Mouse (Mus musculus) left cerebral cortex, postnatal 25 days (tissue): ENCODE results near the gene Nolc1. TPM values are rescaled to one million over a fixed set of nuclear protein-coding genes. Genes with fewer than 3 reads are reported as not detected.

Experiments
- DNase-seq, 2 experiments: peaks; one replicate each; pipeline ENCODE4 v3.0.0; 2022; ENCODE audit warnings: low spot score in 2 of 2, mixed read lengths in 1 of 2
- intact Hi-C: fragments of 180-260 bp; cut with DNase I; formaldehyde crosslinking; loops from one replicate; pipeline ENCODE4 v1.15.1; 2025
- total RNA-seq, 2 experiments: library from RNA; stranded (reverse); gene quantifications; 2 replicates each; pipeline ENCODE4 v1.2.3; 2021

Gene Nolc1
- 10 to 100 TPM; 40.1 to 41.8 TPM for total RNA-seq

DNA sequence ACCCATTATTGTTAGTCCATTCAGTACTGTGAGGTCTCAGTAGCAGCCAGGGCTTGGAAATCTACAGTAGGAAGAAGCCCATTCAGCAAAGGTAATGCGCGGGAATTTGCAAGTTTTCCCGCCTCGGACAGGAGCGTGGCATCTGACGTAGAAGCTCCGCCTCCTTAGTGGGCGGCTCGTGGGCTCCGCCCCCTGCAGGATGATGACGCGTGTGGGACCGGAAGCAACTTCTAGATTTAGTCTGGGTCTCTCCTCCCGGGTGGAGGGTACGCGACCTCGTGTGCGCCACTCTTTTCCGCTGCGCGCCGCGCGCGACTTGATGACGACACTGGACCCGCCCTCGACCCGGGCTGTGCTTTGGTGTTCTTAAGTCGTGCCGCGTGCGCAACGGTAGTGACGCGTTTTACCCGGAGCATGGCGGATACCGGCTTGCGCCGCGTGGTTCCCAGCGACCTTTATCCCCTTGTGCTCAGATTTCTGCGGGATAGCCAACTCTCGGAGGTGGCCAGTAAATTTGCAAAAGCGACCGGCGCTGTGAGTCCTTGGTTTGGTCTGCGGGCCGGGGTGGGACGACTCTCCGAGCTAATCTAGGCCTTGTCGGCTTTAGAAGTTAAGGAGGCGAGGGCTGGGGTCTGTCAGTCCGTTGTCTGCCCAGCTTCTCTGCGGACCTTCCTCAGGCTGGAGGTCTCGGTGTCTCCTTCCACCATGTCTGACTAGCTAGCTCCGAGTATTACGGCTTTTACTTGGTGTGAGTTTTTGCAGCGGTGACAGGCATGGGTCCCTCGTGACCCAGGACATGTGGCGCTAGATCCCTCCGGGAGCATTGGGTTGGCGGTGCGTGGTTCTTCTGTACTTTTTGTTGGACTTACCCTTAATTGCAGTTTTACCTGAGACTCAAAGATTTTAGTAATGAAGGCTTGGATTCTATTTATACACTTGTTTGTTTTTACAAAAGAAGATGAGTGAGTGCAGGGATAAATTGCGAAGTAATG lies at the start of gene Nolc1:
Gene Nolc1 (plus strand): TSS at position 248 of the 992 bp plus-strand sequence.
- peak; percentile 100 for DNase-seq
- intact Hi-C loops, result loop anchor here (1.0 kb wide), 1 partner anchor 19 kb away; no protein-coding TSS in a partner anchor

DNA sequence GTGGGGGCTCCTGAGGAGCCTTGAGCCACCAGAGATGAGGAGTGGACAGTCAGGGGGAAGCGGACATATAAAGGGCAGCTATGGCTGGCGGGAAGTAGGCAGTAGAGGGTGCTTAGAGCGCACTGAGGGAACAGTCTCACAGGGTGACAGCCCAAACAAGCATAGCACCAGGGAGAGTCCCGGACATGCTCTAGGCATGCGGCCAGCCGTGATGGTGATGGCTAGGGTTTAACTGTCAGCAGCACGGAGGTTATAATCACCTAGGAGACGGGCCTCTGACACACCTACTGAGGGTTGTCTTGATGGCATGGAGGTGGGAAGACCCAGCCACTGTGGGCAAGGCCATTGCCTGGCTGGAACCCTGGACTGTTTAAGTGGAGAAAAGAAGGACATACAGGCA lies 49.1 kb upstream of the Nolc1 start:
- intact Hi-C loops, result no loop called here
- DNase-seq, result no peak

DNA sequence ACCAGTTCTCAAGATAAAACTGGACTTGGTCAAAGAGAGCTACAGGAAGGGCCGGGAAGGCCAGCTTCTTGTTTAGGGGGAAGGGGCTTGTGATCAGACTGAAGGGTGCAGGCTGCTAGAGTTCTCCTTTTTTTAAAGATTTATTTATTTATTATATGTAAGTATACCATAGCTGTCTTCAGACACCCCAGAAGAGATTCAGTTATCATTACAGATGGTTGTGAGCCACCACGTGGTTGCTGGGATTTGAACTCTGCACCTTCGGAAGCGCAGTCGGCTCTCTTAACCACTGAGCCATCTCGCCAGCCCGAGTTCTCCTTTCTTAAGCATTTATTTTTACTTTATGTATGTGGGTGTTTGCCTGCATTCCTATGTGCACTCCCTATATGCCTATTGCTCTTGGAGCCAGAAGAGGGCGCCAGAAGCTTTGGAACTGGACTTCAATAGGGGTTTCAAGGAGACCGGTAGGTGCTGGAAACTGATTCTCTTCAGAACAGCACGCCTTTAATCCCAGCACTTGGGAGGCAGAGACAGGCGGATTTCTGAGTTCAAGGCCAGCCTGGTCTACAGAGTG lies 46.8 kb upstream of the Nolc1 start:
- DNase-seq, result no peak
- intact Hi-C loops, result no loop called here

DNA sequence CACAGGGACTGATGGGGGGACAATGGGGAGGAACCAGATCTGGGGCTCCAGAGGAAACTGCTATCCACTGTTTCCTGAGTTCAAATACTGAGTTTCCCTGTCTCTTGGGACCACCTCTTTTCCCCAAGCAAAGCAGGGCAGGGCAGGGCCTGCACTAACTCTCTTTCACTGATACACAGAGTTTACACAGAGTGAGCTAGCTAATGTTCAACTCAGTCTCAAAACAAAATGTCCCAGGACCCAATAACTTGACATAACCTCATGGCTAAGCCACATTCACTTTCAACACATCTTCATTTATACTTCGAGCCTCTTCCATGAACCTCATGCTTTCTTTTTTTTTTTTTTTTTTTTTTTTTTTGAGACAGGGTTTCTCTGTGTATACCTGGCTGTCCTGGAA lies 46.0 kb upstream of the Nolc1 start:
- DNase-seq, result no peak
- intact Hi-C loops, result no loop called here

- no peak for DNase-seq
- intact Hi-C loops, result no loop called here
Observed at GRCm38 (mm10) chr19:46030196-46030983, 45.3 kb upstream of the Nolc1 start.

GRCm38 (mm10) chr19:46031689-46032432 lies 43.8 kb upstream of the Nolc1 start:
- DNase-seq, result no peak
- intact Hi-C loops, result no loop called here

GRCm38 (mm10) chr19:46032731-46033510 lies 42.7 kb upstream of the Nolc1 start:
- DNase-seq, result peak in 1 of 2 experiments; percentile 77
- intact Hi-C loops, result no loop called here

GRCm38 (mm10) chr19:46033911-46034310 lies 41.8 kb upstream of the Nolc1 start:
- intact Hi-C loops, result no loop called here
- DNase-seq, result no peak

DNA sequence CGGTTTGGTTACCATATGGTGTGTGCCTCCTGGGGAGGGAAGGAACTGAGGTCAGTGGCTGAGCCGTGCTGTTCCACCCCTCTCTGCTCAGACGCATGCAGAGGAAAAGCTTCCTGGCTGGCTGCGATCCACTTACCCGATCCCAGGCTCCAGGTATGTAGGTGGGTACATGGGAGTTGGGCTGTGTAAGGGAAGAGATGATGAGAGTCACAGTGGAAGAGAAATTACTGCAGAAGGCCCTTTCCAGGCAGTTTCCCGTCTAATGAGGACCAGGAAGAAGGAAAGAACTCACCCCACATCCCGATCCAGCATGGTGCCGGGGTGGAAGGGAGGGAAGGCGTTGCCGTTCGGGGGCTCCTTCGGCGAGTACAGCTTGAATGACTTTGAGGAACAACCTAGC lies 39.7 kb upstream of the Nolc1 start:
- no peak for DNase-seq
- intact Hi-C loops, result no loop called here

DNA sequence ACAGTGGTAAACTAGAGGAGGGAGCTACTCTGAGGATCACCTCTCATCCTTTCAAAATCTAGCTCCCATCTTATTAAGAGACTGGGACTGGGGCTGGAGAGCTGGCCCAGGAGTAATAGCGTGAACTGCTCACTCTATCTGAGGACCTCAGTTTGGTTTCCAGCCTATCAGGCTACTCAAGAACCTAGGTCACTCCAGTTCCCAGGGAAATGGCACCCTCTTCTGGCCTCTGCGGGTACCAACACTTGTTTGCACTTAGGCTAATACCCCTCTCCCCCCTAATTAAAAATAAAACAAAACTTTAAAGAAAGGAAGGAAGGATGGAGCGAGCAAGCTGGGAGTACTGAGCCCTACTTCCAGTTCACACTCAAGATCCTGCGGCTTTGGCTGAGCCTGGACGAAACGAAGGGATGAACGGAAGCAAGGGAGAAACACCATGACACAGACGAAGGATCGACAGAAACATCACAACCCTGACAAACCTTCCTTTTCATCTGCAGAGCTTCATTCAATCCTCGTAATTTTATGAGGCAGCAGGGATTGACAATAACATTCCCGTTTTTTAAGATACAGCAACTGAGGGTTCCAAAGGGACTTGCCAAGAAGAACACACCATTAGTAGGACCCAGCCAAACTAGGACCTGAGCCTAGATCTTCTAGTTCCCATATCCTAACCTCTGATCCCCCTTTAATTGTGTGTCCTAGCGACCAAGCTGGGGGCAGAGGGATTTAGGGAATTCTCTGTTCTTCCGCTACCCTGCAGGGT lies 39.0 kb upstream of the Nolc1 start:
- intact Hi-C loops, result no loop called here

GRCm38 (mm10) chr19:46037243-46037924 lies 38.3 kb upstream of the Nolc1 start:
- no peak for DNase-seq
- intact Hi-C loops, result no loop called here

More for the DNA sequence above, 39.0 kb upstream of the Nolc1 start:
- no peak for DNase-seq

DNA sequence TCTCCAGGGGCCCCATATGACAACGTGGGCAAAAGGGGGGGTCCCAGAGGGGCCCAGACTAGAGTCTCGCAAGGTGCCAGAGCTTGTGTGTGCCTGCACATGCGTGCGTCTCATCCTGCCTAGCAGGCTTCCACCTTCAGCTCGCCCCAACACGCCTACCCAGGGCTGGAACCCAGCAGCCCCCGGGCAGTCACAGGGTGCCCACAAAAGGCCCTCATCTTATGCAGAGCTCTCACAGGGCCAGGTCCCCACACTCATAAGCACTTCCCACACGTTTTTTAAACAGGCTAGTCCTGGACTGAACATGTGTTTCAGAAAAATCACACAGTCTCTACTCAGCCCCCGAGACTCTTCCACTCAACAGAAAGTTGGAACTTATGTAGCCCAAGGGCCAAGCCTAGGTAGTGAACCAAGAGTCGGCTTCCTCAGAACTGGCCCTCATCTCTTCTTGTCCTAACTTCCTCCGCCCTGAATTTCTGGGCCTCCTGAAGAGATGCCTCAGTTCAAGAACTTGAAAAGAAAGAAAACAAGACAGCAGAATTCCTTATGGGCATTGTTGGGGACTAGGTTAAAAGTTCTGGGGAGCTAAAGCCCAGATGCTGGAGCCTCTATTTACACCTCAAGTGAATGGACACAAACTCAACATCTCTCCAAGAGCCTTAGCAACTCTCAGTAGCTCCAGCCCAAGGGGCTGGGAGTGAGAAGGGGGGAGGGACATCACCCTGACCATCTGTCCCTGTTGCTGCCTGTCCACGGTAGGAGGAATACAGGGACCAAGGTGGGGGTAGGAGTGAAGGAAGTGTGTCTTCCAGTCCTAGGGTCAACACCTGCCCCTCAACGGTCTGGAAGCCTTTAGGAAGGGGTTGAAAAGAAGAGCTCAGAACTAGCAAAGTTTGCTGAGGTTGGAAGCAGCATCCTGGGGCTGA lies 37.5 kb upstream of the Nolc1 start:
- no peak for DNase-seq
- intact Hi-C loops, result no loop called here

DNA sequence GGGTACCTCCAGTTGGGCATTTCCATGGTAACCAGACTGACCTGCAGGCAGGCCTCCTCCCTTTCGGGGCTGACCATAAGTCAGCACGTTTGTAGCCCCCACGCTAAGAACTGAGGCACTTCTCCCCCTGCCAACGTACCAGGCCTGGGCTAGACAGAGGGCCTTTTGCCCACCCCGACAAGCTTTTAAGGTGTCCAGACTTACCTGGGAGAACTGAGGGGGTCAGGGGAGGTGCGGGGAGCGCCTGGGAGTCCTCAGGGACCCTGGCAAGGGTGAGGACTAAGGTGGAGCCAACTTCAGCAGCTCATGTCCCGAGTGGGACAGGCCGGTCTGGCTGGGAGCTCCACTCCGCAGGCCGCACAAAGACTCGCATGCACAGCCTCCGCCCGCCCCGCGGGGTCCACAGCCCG lies 36.8 kb upstream of the Nolc1 start:
- no peak for DNase-seq
- intact Hi-C loops, result no loop called here

GRCm38 (mm10) chr19:46039478-46039877 lies 36.2 kb upstream of the Nolc1 start:
- DNase-seq, result peak; percentile 83 to 84
- intact Hi-C loops, result no loop called here

DNA sequence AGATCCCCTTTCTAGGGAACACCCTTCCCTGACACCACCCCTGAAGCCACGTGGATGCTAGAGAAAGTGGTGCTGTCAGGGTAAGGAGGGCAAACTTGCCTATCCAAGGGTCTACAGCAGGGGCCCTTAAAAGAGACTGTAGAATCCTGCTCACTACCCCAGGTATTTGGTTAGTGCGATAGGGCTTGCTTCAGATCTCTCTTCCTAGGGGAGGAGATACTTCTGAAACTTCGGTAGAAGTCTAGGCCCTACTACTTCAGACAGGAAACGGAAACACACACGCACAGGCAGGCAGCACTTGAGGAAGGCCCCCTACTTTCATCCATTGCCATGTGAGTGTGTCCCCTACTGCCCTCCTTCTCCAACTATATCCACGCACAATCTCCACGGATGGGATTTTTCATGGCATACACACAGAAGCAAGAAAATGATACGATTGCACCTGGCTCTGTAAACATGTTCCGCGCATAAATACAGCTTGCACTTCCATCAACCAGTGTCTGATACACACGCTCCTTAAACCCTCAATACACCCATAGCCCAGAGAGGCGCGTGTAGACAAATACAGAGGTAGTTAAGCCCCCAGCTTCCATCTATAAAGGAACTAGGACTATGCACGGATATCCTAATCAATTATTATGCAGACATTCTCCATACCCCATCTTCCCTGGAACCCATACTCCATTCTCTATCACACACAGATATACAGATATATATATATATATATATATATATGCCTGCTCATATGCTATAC lies 35.3 kb upstream of the Nolc1 start:
- DNase-seq, result no peak
- intact Hi-C loops, result no loop called here
